Mouse (Mus musculus) liver, embryonic 18 days (tissue): ENCODE measurements around the gene Pof1b. TPM values are rescaled to one million over a fixed set of nuclear protein-coding genes. Genes with fewer than 3 reads are reported as not detected.

Experiments
- polyA plus RNA-seq: library from polyadenylated mRNA; depleted of rRNA; stranded (reverse); fragments of >200 nt; gene quantifications from 2 replicates; pipeline ENCODE4 v1.2.3, GENCODE M21; 2012; rRNA removed

Pof1b gene
- 0.01 TPM in 1 of 2 replicates, not detected in the other for polyA plus RNA-seq

GRCm38 (mm10) chrX:112698508-112698907, at the start of gene Pof1b:
TSS of gene Pof1b (minus strand) at chrX:112698651.

GRCm38 (mm10) chrX:112600511-112601305, 97.7 kb downstream of the Pof1b start, which contains the start of gene Zfp711:
TSS of gene Zfp711 (plus strand) at chrX:112600526.

Other genes with a start within 250 kb of the Pof1b start
- gene 2010106E10Rik, start 203.4 kb downstream of the Pof1b start, polyA plus RNA-seq = not detected in 2 replicates
- gene Zfp711, start 98.1 kb downstream of the Pof1b start, polyA plus RNA-seq = 0.32 and 0.45 TPM in 2 replicates